Mouse (Mus musculus): ENCODE measurements at regions not wholly inside any gene's neighbourhood (a gene's known extent, or its start where the extent isn't known, plus 50 kb on each side); places are given as distances from the start of the nearest gene placed in this dataset.

DNA sequence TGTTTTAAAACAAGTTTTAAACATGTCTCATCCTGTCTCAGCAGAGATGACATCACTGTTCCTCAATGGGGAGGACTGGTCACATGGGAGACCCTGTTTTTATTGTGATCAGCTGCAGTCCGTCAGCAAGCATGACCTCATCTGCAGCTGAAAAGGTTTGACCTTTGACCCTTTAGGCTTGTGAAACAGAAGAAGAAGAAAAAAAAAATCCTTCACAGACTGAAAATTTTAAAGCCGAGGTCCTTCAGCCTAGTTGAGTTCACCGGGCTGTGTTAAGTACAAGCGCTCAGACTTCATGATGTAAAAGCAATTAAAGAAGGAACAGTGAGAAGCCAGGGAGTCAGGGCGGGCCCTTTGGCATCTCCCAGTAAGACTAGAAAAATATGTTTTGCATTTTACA, 104.7 kb upstream of the Dcbld2 start:
- no peaks in the 10 kb centered on the region for H3K4me1 ChIP-seq (ENCODE audit: control insufficient read depth, insufficient read depth, low read length)
- WGBS, result 53% methylated on average over 5 of the region's 5 CpGs
- no peaks in the 10 kb centered on the region for H3K79me2 ChIP-seq (ENCODE audit: control insufficient read depth, insufficient read depth, low read length)
- no peak overlapping the region for H3K9ac ChIP-seq (ENCODE audit: low read depth, low read length)
- TF ChIP-seq POLR2A (IDR thresholded peaks at IDR 0.05; ENCODE audit: extremely low read depth, insufficient read depth, low read length) (no peak), CTCF (IDR thresholded peaks at IDR 0.05; ENCODE audit: low read depth, low read length) (no peak)
- no peaks in the 10 kb centered on the region for H3K27me3 ChIP-seq (ENCODE audit: control insufficient read depth, insufficient read depth, low read length)
- peak; percentile 32 for DNase-seq (ENCODE audit: extremely low read depth, low read depth, low spot score)
- no peak overlapping the region for H3K4me3 ChIP-seq (ENCODE audit: insufficient read depth, low read depth, low read length)
- no peak overlapping the region for H3K27ac ChIP-seq (replicated peaks; ENCODE audit: insufficient read depth, low read depth, low read length)
- no peaks in the 10 kb centered on the region for H3K36me3 ChIP-seq (ENCODE audit: control insufficient read depth, insufficient read depth, low read length)

DNA sequence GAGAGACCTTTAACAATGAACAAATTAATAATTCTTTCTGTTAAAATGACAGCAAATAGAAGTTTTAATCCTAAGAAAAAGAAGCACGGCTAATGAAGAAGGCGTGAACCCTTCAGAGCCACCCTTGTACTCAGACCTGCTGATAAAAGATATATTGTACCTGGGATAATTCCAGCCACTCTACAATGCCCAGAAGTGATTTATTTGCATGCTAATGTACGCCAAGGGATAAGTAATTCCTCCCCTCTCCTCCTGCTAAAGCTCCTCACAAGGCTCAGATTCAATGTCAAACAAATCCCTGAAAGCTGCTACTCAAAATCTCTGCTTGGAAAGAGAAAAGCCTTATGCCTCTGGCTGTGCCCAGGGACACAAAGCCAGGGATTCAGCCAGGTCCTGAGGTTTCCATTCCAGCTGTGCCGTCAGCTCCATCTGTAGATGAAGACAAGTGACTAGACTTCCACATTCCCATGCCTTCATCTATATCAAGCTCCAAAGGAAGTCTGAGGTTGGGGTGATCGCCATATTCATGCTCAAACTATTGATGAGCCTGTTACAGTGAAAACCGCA, 91.3 kb upstream of the Dcbld2 start:
- TF ChIP-seq POLR2A (IDR thresholded peaks at IDR 0.05; ENCODE audit: extremely low read depth, insufficient read depth, low read length), result no peak
- no peak for TF ChIP-seq CTCF (IDR thresholded peaks at IDR 0.05; ENCODE audit: low read depth, low read length)
- H3K4me3 ChIP-seq (ENCODE audit: insufficient read depth, low read depth, low read length), result no peak overlapping the region
- no peak for DNase-seq (ENCODE audit: extremely low read depth, low read depth, low spot score)
- 87% methylated on average over 6 of the region's 6 CpGs for WGBS
- no peak overlapping the region for H3K27ac ChIP-seq (replicated peaks; ENCODE audit: insufficient read depth, low read depth, low read length)
- no peaks in the 10 kb centered on the region for H3K36me3 ChIP-seq (ENCODE audit: control insufficient read depth, insufficient read depth, low read length)
- H3K4me1 ChIP-seq (ENCODE audit: control insufficient read depth, insufficient read depth, low read length), result no peaks in the 10 kb centered on the region
- no peaks in the 10 kb centered on the region for H3K79me2 ChIP-seq (ENCODE audit: control insufficient read depth, insufficient read depth, low read length)
- H3K9ac ChIP-seq (ENCODE audit: low read depth, low read length), result no peak overlapping the region
- H3K27me3 ChIP-seq (ENCODE audit: control insufficient read depth, insufficient read depth, low read length), result no peaks in the 10 kb centered on the region

DNA sequence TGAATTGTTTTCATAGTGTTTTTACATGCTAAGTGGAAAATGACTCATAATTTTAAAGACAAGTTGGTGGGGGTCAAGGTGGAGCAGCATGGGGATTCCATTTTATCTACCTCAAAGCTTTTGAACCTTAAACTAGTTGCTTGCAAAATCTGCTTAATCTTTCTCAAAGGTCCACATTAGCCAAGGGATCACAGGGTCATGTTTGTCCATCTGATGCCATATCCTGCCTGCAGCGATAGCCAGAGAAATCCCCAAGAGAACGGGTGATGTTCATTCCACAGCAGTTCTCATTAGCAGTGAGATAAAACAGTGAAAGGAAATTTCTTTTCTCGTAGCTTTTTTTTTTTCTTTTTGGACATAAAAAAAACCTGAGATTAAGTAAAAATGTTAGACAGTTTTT, 77.2 kb upstream of the Dcbld2 start:
- Histone ChIP-seq H3K27ac (replicated peaks; ENCODE audit: insufficient read depth, low read depth, low read length) (no peak overlapping the region), H3K27me3 (ENCODE audit: control insufficient read depth, insufficient read depth, low read length) (no peaks in the 10 kb centered on the region), H3K36me3 (ENCODE audit: control insufficient read depth, insufficient read depth, low read length) (no peaks in the 10 kb centered on the region), H3K79me2 (ENCODE audit: control insufficient read depth, insufficient read depth, low read length) (no peaks in the 10 kb centered on the region), H3K4me3 (ENCODE audit: insufficient read depth, low read depth, low read length) (no peak overlapping the region), H3K9ac (ENCODE audit: low read depth, low read length) (no peak overlapping the region), H3K4me1 (ENCODE audit: control insufficient read depth, insufficient read depth, low read length) (peaks cover 2% of the 10 kb centered on the region; the same call in 1 of the 2 replicates)
- 6% methylated on average over 3 of the region's 3 CpGs for WGBS
- no peak for TF ChIP-seq CTCF (IDR thresholded peaks at IDR 0.05; ENCODE audit: low read depth, low read length)
- TF ChIP-seq POLR2A (IDR thresholded peaks at IDR 0.05; ENCODE audit: extremely low read depth, insufficient read depth, low read length), result no peak
- DNase-seq (ENCODE audit: extremely low read depth, low read depth, low spot score), result peak; percentile 93

DNA sequence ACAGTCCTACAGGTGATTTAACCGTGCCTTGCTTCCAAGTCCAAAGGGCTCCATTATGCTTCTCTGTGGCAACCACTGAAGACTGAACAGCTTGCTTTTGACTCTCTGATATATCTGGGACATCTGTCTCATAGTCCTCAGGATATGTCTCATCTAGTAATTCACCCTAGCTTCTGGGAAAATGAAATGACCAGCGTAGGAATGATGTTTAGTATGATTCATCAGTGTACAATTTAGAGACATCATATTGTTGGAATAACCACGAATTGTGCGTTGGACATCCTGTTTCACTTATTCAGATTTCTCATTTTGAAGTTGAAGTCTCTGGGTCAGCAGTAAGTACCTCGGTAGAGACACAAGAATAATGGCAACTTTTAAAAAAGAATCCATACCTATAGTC, 64.3 kb upstream of the Dcbld2 start:
- Histone ChIP-seq H3K79me2 (ENCODE audit: control insufficient read depth, insufficient read depth, low read length) (no peaks in the 10 kb centered on the region), H3K9ac (ENCODE audit: low read depth, low read length) (no peak overlapping the region), H3K27me3 (ENCODE audit: control insufficient read depth, insufficient read depth, low read length) (no peaks in the 10 kb centered on the region), H3K4me1 (ENCODE audit: control insufficient read depth, insufficient read depth, low read length) (no peaks in the 10 kb centered on the region), H3K4me3 (ENCODE audit: insufficient read depth, low read depth, low read length) (no peak overlapping the region), H3K27ac (replicated peaks; ENCODE audit: insufficient read depth, low read depth, low read length) (no peak overlapping the region), H3K36me3 (ENCODE audit: control insufficient read depth, insufficient read depth, low read length) (no peaks in the 10 kb centered on the region)
- DNase-seq (ENCODE audit: extremely low read depth, low read depth, low spot score), result no peak
- TF ChIP-seq CTCF (IDR thresholded peaks at IDR 0.05; ENCODE audit: low read depth, low read length), result no peak
- TF ChIP-seq POLR2A (IDR thresholded peaks at IDR 0.05; ENCODE audit: extremely low read depth, insufficient read depth, low read length), result no peak
- 85% methylated on average over 5 of the region's 5 CpGs for WGBS

DNA sequence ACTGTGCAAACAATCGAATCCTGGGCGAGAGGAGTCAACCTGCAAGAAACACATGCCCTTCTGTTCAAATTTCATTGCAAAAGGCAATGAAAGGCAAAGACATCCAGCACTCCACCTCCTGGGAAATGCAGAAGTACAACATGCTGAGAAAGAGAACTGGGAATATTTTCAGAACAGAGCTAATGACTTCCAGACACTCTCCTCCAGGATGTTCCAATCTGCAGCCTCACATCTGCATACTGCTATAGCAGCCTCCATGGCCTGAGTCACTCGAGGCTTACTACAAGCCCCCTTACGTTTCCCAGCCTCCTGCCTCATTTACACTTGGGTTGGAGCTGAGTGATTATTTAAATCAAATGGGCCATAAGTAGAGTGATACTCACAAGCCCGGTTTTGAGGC, 58.9 kb upstream of the Dcbld2 start:
- Histone ChIP-seq H3K4me1 (ENCODE audit: control insufficient read depth, insufficient read depth, low read length) (no peaks in the 10 kb centered on the region), H3K27me3 (ENCODE audit: control insufficient read depth, insufficient read depth, low read length) (no peaks in the 10 kb centered on the region), H3K4me3 (ENCODE audit: insufficient read depth, low read depth, low read length) (no peak overlapping the region), H3K9ac (ENCODE audit: low read depth, low read length) (no peak overlapping the region), H3K79me2 (ENCODE audit: control insufficient read depth, insufficient read depth, low read length) (no peaks in the 10 kb centered on the region), H3K27ac (replicated peaks; ENCODE audit: insufficient read depth, low read depth, low read length) (no peak overlapping the region), H3K36me3 (ENCODE audit: control insufficient read depth, insufficient read depth, low read length) (no peaks in the 10 kb centered on the region)
- TF ChIP-seq CTCF (IDR thresholded peaks at IDR 0.05; ENCODE audit: low read depth, low read length) (no peak), POLR2A (IDR thresholded peaks at IDR 0.05; ENCODE audit: extremely low read depth, insufficient read depth, low read length) (no peak)
- DNase-seq (ENCODE audit: extremely low read depth, low read depth, low spot score), result no peak
- WGBS, result 64% methylated on average over 5 of the region's 5 CpGs

DNA sequence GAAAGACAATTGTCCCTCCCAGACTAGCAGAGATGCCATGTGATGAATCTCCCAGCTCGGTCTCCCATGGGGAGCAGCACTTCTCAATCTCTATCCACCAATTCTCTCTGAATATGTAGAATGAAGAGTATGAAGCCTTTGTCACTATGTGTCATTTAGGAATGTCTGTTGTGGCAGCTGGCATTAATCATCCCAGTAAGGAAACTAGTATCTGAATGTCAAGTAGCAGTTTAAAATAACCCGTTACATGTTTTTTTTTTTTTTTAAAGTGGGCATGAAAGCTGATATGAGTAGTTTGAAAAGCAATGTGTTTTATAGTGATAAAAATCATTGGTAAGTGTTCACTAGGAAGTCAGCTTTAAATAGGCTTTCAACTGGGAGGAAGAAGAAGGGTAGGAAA, 58.4 kb upstream of the Dcbld2 start:
- Histone ChIP-seq H3K36me3 (ENCODE audit: control insufficient read depth, insufficient read depth, low read length) (no peaks in the 10 kb centered on the region), H3K9ac (ENCODE audit: low read depth, low read length) (no peak overlapping the region), H3K27ac (replicated peaks; ENCODE audit: insufficient read depth, low read depth, low read length) (no peak overlapping the region), H3K4me3 (ENCODE audit: insufficient read depth, low read depth, low read length) (no peak overlapping the region), H3K27me3 (ENCODE audit: control insufficient read depth, insufficient read depth, low read length) (no peaks in the 10 kb centered on the region), H3K79me2 (ENCODE audit: control insufficient read depth, insufficient read depth, low read length) (no peaks in the 10 kb centered on the region), H3K4me1 (ENCODE audit: control insufficient read depth, insufficient read depth, low read length) (no peaks in the 10 kb centered on the region)
- WGBS, result 71% methylated on average over 2 of the region's 2 CpGs
- DNase-seq (ENCODE audit: extremely low read depth, low read depth, low spot score), result no peak
- no peak for TF ChIP-seq CTCF (IDR thresholded peaks at IDR 0.05; ENCODE audit: low read depth, low read length)
- TF ChIP-seq POLR2A (IDR thresholded peaks at IDR 0.05; ENCODE audit: extremely low read depth, insufficient read depth, low read length), result no peak
